Mouse (Mus musculus): ENCODE measurements around the gene Jmjd7.

DNA sequence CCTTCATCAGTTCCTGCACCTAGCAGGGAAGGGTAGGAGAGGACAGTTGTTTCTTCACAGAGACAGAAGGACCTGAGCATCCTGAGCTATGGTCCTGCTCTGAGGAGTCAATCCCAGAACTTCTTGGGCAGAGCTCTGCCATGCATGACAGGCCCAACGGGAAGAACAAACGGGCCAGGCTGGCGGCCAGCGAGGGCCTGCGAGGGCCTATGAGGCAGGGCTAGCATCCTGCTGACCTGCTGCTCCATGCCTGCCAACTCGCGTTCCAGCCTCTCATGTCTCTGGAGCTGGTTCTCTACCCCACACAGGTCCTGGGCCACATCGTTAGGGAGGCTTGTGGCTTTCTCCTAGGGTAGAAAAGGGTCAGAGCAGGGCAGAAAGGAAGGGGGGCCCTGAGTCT, 35.0 kb downstream of the Jmjd7 start:
- TF ChIP-seq ZNF384 (IDR thresholded peaks at IDR 0.05; ENCODE audit: low read depth, low read length) (no peak), ZC3H11A (IDR thresholded peaks at IDR 0.05; ENCODE audit: borderline replicate concordance, low read depth, low read length) (no peak)

Measured in ES-E14 (cell line).